Mouse (Mus musculus) limb, embryonic 12.5 days (tissue): ENCODE measurements at regions not wholly inside any gene's neighbourhood (a gene's known extent, or its start where the extent isn't known, plus 50 kb on each side); places are given as distances from the start of the nearest gene placed in this dataset.

Experiments used
- ATAC-seq: fragments of 200-750 bp; cut with Nextera tagmentation; 2 replicates; pipeline ENCODE4 v1.8.0; 2017; ENCODE audit warnings: low read depth, moderate TSS enrichment; ENCODE audit not compliant: insufficient number of reproducible peaks, insufficient read depth, low FRiP score, low TSS enrichment
- H3K27ac ChIP-seq: fragments of 300-500 bp; sonication (generic); 2 replicates; pipeline ENCODE4 v1.5.1; 2016; ENCODE audit warnings: mild to moderate bottlenecking, moderate library complexity
- H3K27me3 ChIP-seq: fragments of 300-500 bp; sonication (generic); 2 replicates; pipeline ENCODE4 v1.6.1; 2016; ENCODE audit warnings: mild to moderate bottlenecking, moderate library complexity
- H3K36me3 ChIP-seq: fragments of 300-500 bp; sonication (generic); 2 replicates; pipeline ENCODE4 v1.6.1; 2016; ENCODE audit warnings: mild to moderate bottlenecking, moderate library complexity
- H3K4me1 ChIP-seq: fragments of 300-500 bp; sonication (generic); replicated peaks from 2 replicates; pipeline ENCODE4 v1.6.1; 2016
- H3K4me2 ChIP-seq: fragments of 300-500 bp; sonication (generic); 2 replicates; pipeline ENCODE4 v1.6.1; 2016; ENCODE audit warnings: mild to moderate bottlenecking, moderate library complexity
- H3K4me3 ChIP-seq: fragments of 300-500 bp; sonication (generic); replicated peaks from 2 replicates; pipeline ENCODE4 v1.5.1; 2016; ENCODE audit warnings: mild to moderate bottlenecking
- H3K9ac ChIP-seq: fragments of 300-500 bp; sonication (generic); replicated peaks from 2 replicates; pipeline ENCODE4 v1.6.1; 2016; ENCODE audit warnings: mild to moderate bottlenecking, moderate library complexity
- H3K9me3 ChIP-seq: fragments of 300-500 bp; sonication (generic); 2 replicates; pipeline ENCODE4 v1.6.1; 2016; ENCODE audit warnings: mild to moderate bottlenecking, moderate library complexity
- WGBS: fragments of 180-500 bp; shearing (Covaris S2); methylation state at CpG from one replicate; pipeline ENCODE4 v1.1.7; 2016; 5-methylcytosine and 5-hydroxymethylcytosine counted together

DNA sequence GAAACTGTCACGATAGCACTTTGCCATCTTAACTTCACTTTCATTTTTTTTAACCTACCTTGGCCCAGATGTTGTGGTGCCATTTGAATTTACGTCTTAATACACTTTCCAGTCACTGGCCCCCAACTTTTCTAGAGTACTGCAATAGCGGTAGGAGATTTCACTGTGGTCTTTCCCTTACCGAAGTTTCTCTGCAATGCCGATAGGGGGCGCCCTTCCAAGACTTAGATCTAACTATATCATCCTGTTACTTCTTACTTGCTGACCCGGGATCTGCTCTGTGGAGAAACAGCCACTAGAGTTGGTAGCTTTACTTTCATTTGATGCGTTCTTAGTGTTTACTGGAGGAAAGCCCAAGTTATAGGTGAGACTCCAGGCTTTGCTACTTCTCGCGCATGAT, 92.6 kb upstream of the Hmgn3 start:
- no peak overlapping the region for H3K9ac ChIP-seq
- H3K4me1 ChIP-seq = no peaks in the 10 kb centered on the region
- H3K4me2 ChIP-seq = no peak overlapping the region
- no peaks in the 10 kb centered on the region for H3K27me3 ChIP-seq
- no peak for ATAC-seq
- H3K4me3 ChIP-seq = no peak overlapping the region
- no peaks in the 10 kb centered on the region for H3K36me3 ChIP-seq
- no peaks in the 10 kb centered on the region for H3K9me3 ChIP-seq
- no peak overlapping the region for H3K27ac ChIP-seq
- WGBS = 80% methylated on average over 10 of the region's 10 CpGs

DNA sequence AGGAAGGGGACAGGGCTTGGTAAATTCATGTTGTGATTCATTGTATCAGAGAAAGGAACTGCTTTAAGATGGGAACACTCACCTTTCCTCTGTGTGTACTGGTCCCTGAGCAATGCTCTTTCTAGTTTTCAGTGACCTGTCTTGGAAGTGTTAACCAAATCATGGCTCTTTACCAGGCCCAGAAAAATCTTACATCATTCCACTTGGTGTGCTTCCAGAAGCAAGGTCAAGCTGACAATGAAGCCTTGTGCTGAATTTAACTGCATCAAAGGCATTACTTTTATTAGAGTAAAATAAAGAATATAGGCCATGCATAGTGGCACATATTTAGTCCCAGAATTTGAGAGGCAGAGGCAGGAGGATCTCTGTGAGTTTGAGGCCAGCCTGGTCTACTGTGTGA, 75.4 kb upstream of the Hmgn3 start:
- H3K36me3 ChIP-seq = no peaks in the 10 kb centered on the region
- no peaks in the 10 kb centered on the region for H3K27me3 ChIP-seq
- no peak overlapping the region for H3K4me3 ChIP-seq
- no peak overlapping the region for H3K27ac ChIP-seq
- no peaks in the 10 kb centered on the region for H3K4me1 ChIP-seq
- ATAC-seq = no peak
- H3K9me3 ChIP-seq = no peaks in the 10 kb centered on the region
- H3K4me2 ChIP-seq = no peak overlapping the region
- no peak overlapping the region for H3K9ac ChIP-seq

DNA sequence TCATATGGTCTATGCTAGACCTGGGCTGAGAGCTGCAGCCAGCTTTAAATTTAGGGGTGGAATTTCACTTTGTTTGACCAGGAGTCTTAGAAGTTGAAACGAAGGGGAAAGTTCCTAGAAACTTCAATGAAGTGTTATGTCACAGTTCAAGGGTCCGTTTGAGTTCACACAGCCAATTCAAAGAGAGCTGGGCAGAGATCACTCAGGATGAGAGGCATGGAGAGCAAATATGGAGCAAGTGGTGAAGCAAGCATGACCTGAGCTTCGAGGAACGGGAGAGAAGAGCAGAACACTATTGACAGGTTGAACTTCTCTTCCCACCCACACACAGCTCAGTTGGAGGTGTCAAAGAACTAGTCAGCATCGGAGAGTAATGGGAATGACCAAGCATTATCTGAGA, 56.1 kb upstream of the Hmgn3 start:
- Histone ChIP-seq H3K27me3 (no peaks in the 10 kb centered on the region), H3K36me3 (no peaks in the 10 kb centered on the region), H3K4me2 (no peak overlapping the region), H3K27ac (no peak overlapping the region), H3K9ac (no peak overlapping the region), H3K4me3 (no peak overlapping the region), H3K4me1 (no peaks in the 10 kb centered on the region), H3K9me3 (no peaks in the 10 kb centered on the region)
- 75% methylated on average over 5 of the region's 5 CpGs for WGBS
- ATAC-seq = no peak

DNA sequence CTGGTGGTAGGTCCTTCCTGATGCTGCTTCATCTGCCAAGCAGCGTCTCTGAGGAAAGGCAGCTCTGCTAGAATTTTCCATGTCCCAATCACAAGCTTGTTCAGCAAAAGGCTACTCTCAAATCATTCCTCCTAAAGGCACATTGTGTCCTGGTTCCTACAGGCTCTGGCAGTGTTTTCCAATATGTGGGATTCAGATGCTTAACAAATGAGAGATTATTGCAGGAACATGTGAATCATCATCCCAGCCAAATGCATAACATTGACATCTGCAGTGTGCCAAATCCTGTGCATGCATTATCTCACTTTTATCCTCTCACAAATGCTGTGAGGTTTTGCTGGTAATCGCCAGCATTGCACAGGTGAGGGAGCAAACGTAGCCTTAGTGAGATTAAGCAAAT, 53.3 kb upstream of the Hmgn3 start:
- no peak for ATAC-seq

DNA sequence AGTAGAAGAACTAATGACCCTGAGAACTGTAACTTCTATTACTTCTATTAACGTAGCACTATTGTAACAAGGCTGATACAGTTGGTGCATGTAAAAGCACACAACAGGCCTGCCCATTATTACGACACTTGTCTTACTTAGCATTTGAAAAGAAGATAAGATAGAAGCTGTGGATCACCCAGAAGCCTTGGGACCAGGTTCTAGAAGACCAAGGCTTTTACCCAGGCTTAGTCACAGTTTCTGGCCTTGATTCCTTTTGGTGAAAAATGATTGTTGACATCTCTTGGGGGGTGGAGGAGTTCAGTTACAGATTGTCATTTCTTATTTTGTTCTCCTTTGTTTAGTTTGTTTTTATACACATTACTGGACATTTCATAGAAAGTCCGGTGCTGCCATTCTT, 52.7 kb upstream of the Hmgn3 start:
- Histone ChIP-seq H3K9me3 (no peaks in the 10 kb centered on the region), H3K36me3 (no peaks in the 10 kb centered on the region), H3K4me3 (no peak overlapping the region), H3K9ac (no peak overlapping the region), H3K27me3 (no peaks in the 10 kb centered on the region), H3K4me2 (no peak overlapping the region), H3K4me1 (peaks cover 14% of the 10 kb centered on the region), H3K27ac (no peak overlapping the region)
- ATAC-seq = no peak
- 95% methylated on average over 3 of the region's 3 CpGs for WGBS

More for the DNA sequence above, 53.3 kb upstream of the Hmgn3 start:
- WGBS = 89% methylated on average over 3 of the region's 3 CpGs
- no peaks in the 10 kb centered on the region for H3K27me3 ChIP-seq
- no peak overlapping the region for H3K9ac ChIP-seq
- H3K4me2 ChIP-seq = no peak overlapping the region
- H3K9me3 ChIP-seq = no peaks in the 10 kb centered on the region
- no peak overlapping the region for H3K27ac ChIP-seq
- H3K4me3 ChIP-seq = no peak overlapping the region
- H3K4me1 ChIP-seq = peaks cover 11% of the 10 kb centered on the region
- no peaks in the 10 kb centered on the region for H3K36me3 ChIP-seq

DNA sequence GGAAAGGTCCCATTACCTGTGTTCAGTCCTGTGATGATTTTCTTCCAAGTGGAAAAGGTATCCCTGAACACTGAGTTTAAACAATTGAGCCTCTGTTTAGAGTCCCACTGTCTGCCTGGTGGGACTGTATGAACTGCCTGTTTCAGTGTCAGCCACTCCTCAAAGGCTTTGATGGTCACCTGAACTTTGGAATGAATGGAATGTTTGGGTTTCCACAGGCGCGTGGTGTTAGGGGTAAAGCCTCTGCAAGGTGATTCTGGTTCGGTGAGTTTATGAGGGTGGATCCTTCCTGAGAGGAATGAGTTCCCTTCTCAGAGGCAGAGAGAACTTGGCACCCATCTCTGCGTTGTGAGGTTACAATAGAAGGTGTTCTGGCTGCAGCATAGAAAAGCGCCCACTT, 50.5 kb upstream of the Hmgn3 start:
- Histone ChIP-seq H3K9me3 (no peaks in the 10 kb centered on the region), H3K4me2 (no peak overlapping the region), H3K4me1 (peaks cover 14% of the 10 kb centered on the region), H3K9ac (no peak overlapping the region), H3K27ac (no peak overlapping the region), H3K36me3 (no peaks in the 10 kb centered on the region), H3K27me3 (no peaks in the 10 kb centered on the region), H3K4me3 (no peak overlapping the region)
- no peak for ATAC-seq
- WGBS = 58% methylated on average over 5 of the region's 5 CpGs
